Comparison of ENCODE assay signal across 9 mouse cellular contexts in the genomic region with DNA sequence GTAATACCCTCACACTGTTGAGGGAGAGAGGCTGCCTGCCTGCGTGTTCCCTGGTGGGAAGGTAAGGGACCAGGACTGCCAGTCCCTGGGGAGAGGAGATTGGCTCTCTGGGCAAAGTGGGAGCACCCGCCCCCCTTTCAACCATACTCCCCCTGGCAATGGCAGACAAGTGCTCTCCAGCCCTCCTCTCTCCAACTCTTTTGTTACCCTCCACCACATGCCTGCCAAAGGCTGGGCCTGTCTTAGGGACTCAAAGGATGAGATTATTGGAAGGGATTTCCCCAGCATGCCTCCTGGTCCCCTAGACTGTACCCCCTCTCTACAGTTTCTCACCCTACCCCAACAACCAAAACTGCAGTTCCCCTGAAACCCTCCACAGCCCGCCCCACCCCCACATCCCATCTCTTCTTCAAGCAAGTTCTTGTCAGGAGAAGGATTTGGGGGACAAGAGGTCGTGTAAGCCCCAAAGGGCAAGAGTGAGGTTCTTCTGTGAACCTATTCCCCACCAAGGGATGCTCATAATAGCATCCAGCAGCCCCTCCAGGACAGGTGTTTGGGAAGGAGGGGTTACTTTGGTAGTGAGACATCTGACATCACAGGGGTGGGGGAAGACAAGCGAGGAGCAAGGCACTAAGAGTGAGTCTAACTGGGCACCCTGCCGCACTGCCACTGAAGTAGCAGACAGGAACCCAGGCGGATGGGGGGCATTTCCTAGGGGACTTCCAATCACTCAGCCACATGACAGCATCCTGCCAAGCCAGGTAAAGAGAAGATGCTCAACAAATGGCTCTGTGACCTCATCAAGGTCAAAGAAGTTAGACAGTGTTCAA. TPM values are rescaled to one million over a fixed set of nuclear protein-coding genes. Genes with fewer than 3 reads are reported as not detected.
DNase-seq lines count a peak whose midpoint lies in the region; ATAC-seq and TF ChIP-seq lines count a peak whose summit lies in the region.
"Had no signal": no experiment of that assay in that cellular context is flagged by ENCODE, and none has a peak within 500 bp of the region (broad histone marks: within the 10 kb centered on the region; RNA-seq: fewer than 3 reads in every experiment).

No protein-coding gene starts in this region.

- H3K27me3 ChIP-seq in cerebellum, adult 2 months (ENCODE audit: control insufficient read depth, insufficient read depth, low read length), result no peaks in the 10 kb centered on the region
- peaks cover 51% of the 10 kb centered on the region for H3K27me3 ChIP-seq in lung, embryonic 14.5 days (ENCODE audit: insufficient read depth, low read length)
- peaks cover 30% of the 10 kb centered on the region for H3K27me3 ChIP-seq in intestine, embryonic 16.5 days (replicated peaks; ENCODE audit: control insufficient read depth, insufficient read depth, low read length)
- H3K27me3 ChIP-seq in lung, postnatal 0 days (replicated peaks; ENCODE audit: insufficient read depth, low read length), result peaks cover 41% of the 10 kb centered on the region

- DNase-seq in cerebellum, adult 2 months, result no peak
- DNase-seq in cerebellum, adult 9-10 months, result no peak
- DNase-seq in lung, embryonic 14.5 days, result no peak
- no peak for DNase-seq in lung, postnatal 36 days
- no peak for DNase-seq in lung, postnatal 0 days (ENCODE audit: low spot score)

- H3K9me3 ChIP-seq in lung, embryonic 14.5 days (ENCODE audit: low read depth, low read length), result no peaks in the 10 kb centered on the region
- no peaks in the 10 kb centered on the region for H3K9me3 ChIP-seq in intestine, embryonic 16.5 days (ENCODE audit: control insufficient read depth, low read length)
- H3K9me3 ChIP-seq in lung, postnatal 0 days (ENCODE audit: low read length), result no peaks in the 10 kb centered on the region

- peaks cover 4% of the 10 kb centered on the region; the same call in 1 of the 2 replicates for H3K4me1 ChIP-seq in cerebellum, adult 2 months (ENCODE audit: control insufficient read depth, insufficient read depth, low read length)
- H3K4me1 ChIP-seq in lung, embryonic 14.5 days (ENCODE audit: insufficient read depth), result no peaks in the 10 kb centered on the region
- peaks cover 3% of the 10 kb centered on the region; the same call in 1 of the 2 replicates for H3K4me1 ChIP-seq in intestine, embryonic 16.5 days (ENCODE audit: control insufficient read depth, insufficient read depth, low read length)
- peaks cover 49% of the 10 kb centered on the region for H3K4me1 ChIP-seq in olfactory bulb, adult 2 months (ENCODE audit: control insufficient read depth, insufficient read depth, low read length)
- 0 out of 2 replicates have a peak, but pooled peaks cover 4% of the 10 kb centered on the region for H3K4me1 ChIP-seq in lung, postnatal 0 days (ENCODE audit: insufficient read depth, low read depth, low read length)

- H3K27ac ChIP-seq in cerebellum, adult 2 months (ENCODE audit: insufficient read depth, low read length), result no peak overlapping the region
- no peak overlapping the region for H3K27ac ChIP-seq in lung, embryonic 14.5 days (ENCODE audit: low read depth)
- H3K27ac ChIP-seq in intestine, embryonic 16.5 days (ENCODE audit: low read length), result no peak overlapping the region
- H3K27ac ChIP-seq in olfactory bulb, adult 2 months (ENCODE audit: insufficient read depth, low read depth, low read length), result peak overlapping the region; percentile 76
- H3K27ac ChIP-seq in lung, postnatal 0 days (ENCODE audit: low read length), result no peak overlapping the region

- peak overlapping the region; percentile 74 for H3K4me3 ChIP-seq in cerebellum, adult 2 months (replicated peaks; ENCODE audit: insufficient read depth, low read depth, low read length)
- H3K4me3 ChIP-seq in lung, embryonic 14.5 days (ENCODE audit: low read depth, low read length), result no peak overlapping the region
- H3K4me3 ChIP-seq in intestine, embryonic 16.5 days (ENCODE audit: low read length), result peak overlapping the region; percentile 39
- peak overlapping the region; percentile 77 for H3K4me3 ChIP-seq in olfactory bulb, adult 2 months (ENCODE audit: insufficient read depth, low read depth, low read length)
- no peak overlapping the region for H3K4me3 ChIP-seq in lung, postnatal 0 days (ENCODE audit: low read depth, low read length)

- TF ChIP-seq CTCF in cerebellum, adult 2 months (IDR thresholded peaks at IDR 0.05; ENCODE audit: borderline replicate concordance, insufficient read depth, low read depth, low read length), result no peak
- TF ChIP-seq CTCF in lung, embryonic 14.5 days (IDR thresholded peaks at IDR 0.05; ENCODE audit: low read depth), result no peak
- TF ChIP-seq CTCF in olfactory bulb, adult 2 months (IDR thresholded peaks at IDR 0.05; ENCODE audit: insufficient read depth, low read depth, low read length), result no peak
- no peak for TF ChIP-seq CTCF in lung, postnatal 0 days (IDR thresholded peaks at IDR 0.05)

- no peak overlapping the region for H3K9ac ChIP-seq in lung, embryonic 14.5 days
- no peak overlapping the region for H3K9ac ChIP-seq in intestine, embryonic 16.5 days (ENCODE audit: low read depth, low read length)
- no peak overlapping the region for H3K9ac ChIP-seq in lung, postnatal 0 days (replicated peaks; ENCODE audit: low read depth)

- peak overlapping the region; percentile 59; the same call in 1 of the 2 replicates for H3K4me2 ChIP-seq in lung, embryonic 14.5 days
- H3K4me2 ChIP-seq in intestine, embryonic 16.5 days (ENCODE audit: low read depth, low read length), result no peak overlapping the region; the same call in 1 of the 2 replicates
- H3K4me2 ChIP-seq in lung, postnatal 0 days (replicated peaks; ENCODE audit: low read depth, low read length), result no peak overlapping the region

- 65% methylated on average over 7 of the region's 7 CpGs for WGBS in cerebellum, adult 2 months
- 23% methylated on average over 7 of the region's 7 CpGs for WGBS in lung, embryonic 14.5 days
- WGBS in intestine, embryonic 16.5 days, result 20% methylated on average over 7 of the region's 7 CpGs
- WGBS in olfactory bulb, adult 2 months, result 24% methylated on average over 7 of the region's 7 CpGs
- WGBS in lung, postnatal 0 days, result 27% methylated on average over 6 of the region's 7 CpGs

- ATAC-seq in lung, embryonic 14.5 days (ENCODE audit: insufficient read depth), result no peak
- ATAC-seq in intestine, embryonic 16.5 days, result no peak
- ATAC-seq in lung, postnatal 0 days, result no peak
- ATAC-seq in inflammation-experienced regulatory T-cells, adult 6 months, result no peak

- H3K36me3 ChIP-seq in lung, embryonic 14.5 days (ENCODE audit: insufficient read depth), result no peaks in the 10 kb centered on the region
- H3K36me3 ChIP-seq in intestine, embryonic 16.5 days (ENCODE audit: control insufficient read depth, insufficient read depth, low read length), result no peaks in the 10 kb centered on the region
- H3K36me3 ChIP-seq in lung, postnatal 0 days (ENCODE audit: insufficient read depth, low read length), result no peaks in the 10 kb centered on the region

- no peak for TF ChIP-seq EP300 in lung, postnatal 0 days (IDR thresholded peaks at IDR 0.05)

- no peak for TF ChIP-seq POLR2A in cerebellum, adult 2 months (IDR thresholded peaks at IDR 0.05; ENCODE audit: borderline replicate concordance, insufficient read depth, low read length)
- TF ChIP-seq POLR2A in olfactory bulb, adult 2 months (IDR thresholded peaks at IDR 0.05; ENCODE audit: insufficient read depth, low read depth, low read length), result no peak

RNA-seq across cellular contexts. Expression of gene Scrt2, which starts 1.3 kb away (rescaled TPM):
- 14.8 and 15.4 TPM in 2 replicates for polyA plus RNA-seq in cerebellum, adult 2 months (2012; rRNA removed)
- polyA plus RNA-seq in lung, embryonic 14.5 days (2014; fragmentation: Nextera tagmentation; extraction: Ambion mirVana), result not detected in 2 replicates
- polyA plus RNA-seq in intestine, embryonic 16.5 days (2015; fragmentation: Nextera tagmentation; extraction: Ambion mirVana), result not detected in 2 replicates
- polyA plus RNA-seq in olfactory bulb, adult 2 months (2012; ENCODE audit: insufficient read depth, insufficient read length, low replicate concordance, missing spikeins), result not detected in 2 replicates
- not detected in 2 replicates for polyA plus RNA-seq in lung, postnatal 0 days (2015; fragmentation: Nextera tagmentation; extraction: Ambion mirVana)
- polyA plus RNA-seq in inflammation-experienced regulatory T-cells, adult 6 months (2017; shearing (Covaris generic)), result not detected
- polyA plus RNA-seq: heart, embryonic 16.5 days had no signal

RNA-seq across cellular contexts. Expression of gene Srxn1, which starts 22.6 kb away (rescaled TPM):
- 138 TPM in 2 replicates for polyA plus RNA-seq in cerebellum, adult 2 months (2012; rRNA removed)
- 5.6 and 6.6 TPM in 2 replicates for polyA plus RNA-seq in lung, embryonic 14.5 days (2014; fragmentation: Nextera tagmentation; extraction: Ambion mirVana)
- polyA plus RNA-seq in intestine, embryonic 16.5 days (2015; fragmentation: Nextera tagmentation; extraction: Ambion mirVana), result 34.9 and 43.6 TPM in 2 replicates
- polyA plus RNA-seq in olfactory bulb, adult 2 months (2012; ENCODE audit: insufficient read depth, insufficient read length, low replicate concordance, missing spikeins), result not detected in 2 replicates
- 8.9 and 9.4 TPM in 2 replicates for polyA plus RNA-seq in lung, postnatal 0 days (2015; fragmentation: Nextera tagmentation; extraction: Ambion mirVana)
- 1 to 10 TPM; 2.5 to 8.0 (median 3.3) TPM for polyA plus RNA-seq in inflammation-experienced regulatory T-cells, adult 6 months (2017; shearing (Covaris generic))

Comparison
In these comparisons a context has a peak if more than half of its experiments do, and no peak if none do; other contexts are left out.
1. H3K4me3 ChIP-seq: peak in cerebellum, adult 2 months (single experiment), intestine, embryonic 16.5 days (single experiment) and olfactory bulb, adult 2 months (single experiment); none in lung, embryonic 14.5 days (single experiment) and lung, postnatal 0 days (single experiment).
2. RNA of gene Scrt2, which starts 1.3 kb away (polyA plus RNA-seq): 14.8 to 15.4 TPM in cerebellum, adult 2 months; not detected in intestine, embryonic 16.5 days, not detected in lung, embryonic 14.5 days, not detected in olfactory bulb, adult 2 months, not detected in lung, postnatal 0 days and not detected in inflammation-experienced regulatory T-cells, adult 6 months; every median in the first group is over 10 times any median in the second.